Mouse (Mus musculus): ENCODE results near the gene Gipc2.
"Not testable (repeated sequence)": the region's sequence is repeated elsewhere in the genome, so short reads cannot be mapped to it uniquely, and the experiment has no call there.

Gene Gipc2

GRCm38 (mm10) chr3:152166099-152166423, at the start of gene Gipc2:
TSS of gene Gipc2 (minus strand) at chr3:152166230.
- no peak for DNase-seq (ENCODE audit: low read depth)

GRCm38 (mm10) chr3:152213416-152213815, 47.4 kb upstream of the Gipc2 start:
- no peak for DNase-seq (ENCODE audit: low read depth)

GRCm38 (mm10) chr3:152211731-152212279, 45.8 kb upstream of the Gipc2 start:
- DNase-seq (ENCODE audit: low read depth) = no peak

- no peak for DNase-seq (ENCODE audit: low read depth)
Measured at GRCm38 (mm10) chr3:152210728-152211391, 44.8 kb upstream of the Gipc2 start.

- peak; percentile 97 for DNase-seq (ENCODE audit: low read depth)
Measured at GRCm38 (mm10) chr3:152209967-152210634, 44.1 kb upstream of the Gipc2 start, which contains the start of the genes Dnajb4 and Fubp1. TSS of gene Dnajb4 (minus strand) at chr3:152210302. TSS of gene Fubp1 (plus strand) at chr3:152210422.

- DNase-seq (ENCODE audit: low read depth) = no peak
Measured at GRCm38 (mm10) chr3:152209177-152209966, 43.3 kb upstream of the Gipc2 start.

GRCm38 (mm10) chr3:152208096-152208885, 42.3 kb upstream of the Gipc2 start:
- DNase-seq (ENCODE audit: low read depth) = no peak

- no peak for DNase-seq (ENCODE audit: low read depth)
Measured at GRCm38 (mm10) chr3:152207156-152207555, 41.1 kb upstream of the Gipc2 start.

- no peak for DNase-seq (ENCODE audit: low read depth)
Measured at GRCm38 (mm10) chr3:152204577-152204976, 38.5 kb upstream of the Gipc2 start.

GRCm38 (mm10) chr3:152203996-152204395, 38.0 kb upstream of the Gipc2 start:
- no peak for DNase-seq (ENCODE audit: low read depth)

- DNase-seq (ENCODE audit: low read depth) = no peak
Measured at GRCm38 (mm10) chr3:152203411-152203810, 37.4 kb upstream of the Gipc2 start.

GRCm38 (mm10) chr3:152202942-152203341, 36.9 kb upstream of the Gipc2 start:
- no peak for DNase-seq (ENCODE audit: low read depth)

GRCm38 (mm10) chr3:152201651-152202050, 35.6 kb upstream of the Gipc2 start:
- no peak for DNase-seq (ENCODE audit: low read depth)

- no peak for DNase-seq (ENCODE audit: low read depth)
Measured at GRCm38 (mm10) chr3:152201181-152201580, 35.2 kb upstream of the Gipc2 start.

GRCm38 (mm10) chr3:152199125-152199524, 33.1 kb upstream of the Gipc2 start:
- no peak for DNase-seq (ENCODE audit: low read depth)

- DNase-seq (ENCODE audit: low read depth) = not testable (repeated sequence)
Measured at GRCm38 (mm10) chr3:152197246-152197645, 31.2 kb upstream of the Gipc2 start.

- DNase-seq (ENCODE audit: low read depth) = peak; percentile 86
Measured at GRCm38 (mm10) chr3:152193635-152194097, 27.6 kb upstream of the Gipc2 start.

GRCm38 (mm10) chr3:152193177-152193576, 27.1 kb upstream of the Gipc2 start:
- no peak for DNase-seq (ENCODE audit: low read depth)

- no peak for DNase-seq (ENCODE audit: low read depth)
Measured at GRCm38 (mm10) chr3:152192238-152192931, 26.4 kb upstream of the Gipc2 start.

- peak; percentile 76 for DNase-seq (ENCODE audit: low read depth)
Measured at GRCm38 (mm10) chr3:152191791-152192237, 25.8 kb upstream of the Gipc2 start.

All from fibroblast of lung, adult 2 months (primary cell).